Mouse (Mus musculus): Measurements from ENCODE around the gene Kif1c. TPM values are rescaled to one million over a fixed set of nuclear protein-coding genes. Genes with fewer than 3 reads are reported as not detected.
"Not testable (repeated sequence)": the region's sequence is repeated elsewhere in the genome, so short reads cannot be mapped to it uniquely, and the experiment has no call there.

The Kif1c gene
- total RNA-seq, 2 experiments from 2014 or later = 279 to 286 TPM

DNA sequence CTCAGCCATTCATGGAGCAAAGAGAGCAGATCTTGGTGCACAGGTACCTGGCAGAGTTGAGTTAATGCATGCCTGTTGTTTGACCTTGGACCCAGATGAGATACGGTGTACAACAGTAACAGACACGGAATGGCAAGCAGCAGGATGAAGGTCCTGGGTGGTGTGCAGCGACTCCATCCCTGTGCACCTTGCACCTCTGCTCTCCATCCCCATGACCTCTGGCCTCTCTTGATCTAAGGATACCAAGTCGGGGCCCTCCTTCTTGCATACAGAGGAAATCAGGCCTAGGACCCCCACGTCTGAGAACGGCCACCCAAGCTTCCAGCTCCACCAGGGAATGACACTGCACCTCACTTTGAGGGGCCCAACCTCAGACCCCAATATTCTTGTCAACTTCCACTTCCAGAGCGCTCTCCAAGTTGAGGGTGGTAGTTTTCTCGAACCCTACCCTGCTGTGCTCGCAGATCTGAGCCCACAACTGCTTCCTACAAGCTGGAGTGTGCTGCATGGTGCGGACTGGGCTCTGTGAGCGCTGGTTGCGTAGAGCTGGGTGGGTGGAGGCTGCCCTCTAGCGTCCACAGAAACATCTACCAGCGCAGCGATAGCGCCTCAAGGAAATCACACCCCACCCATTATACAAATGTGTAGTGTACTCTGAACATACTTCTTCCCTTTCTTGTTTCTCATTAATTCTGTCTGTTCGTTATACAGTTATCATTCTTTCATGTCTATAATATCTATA lies 76.7 kb downstream of the Kif1c start:
- DNase-seq = peak; percentile 75
- intact Hi-C loops (cut with DNase I) = loop anchor here (1.0 kb wide), 1 partner anchor 38 kb away; no protein-coding TSS in a partner anchor

DNA sequence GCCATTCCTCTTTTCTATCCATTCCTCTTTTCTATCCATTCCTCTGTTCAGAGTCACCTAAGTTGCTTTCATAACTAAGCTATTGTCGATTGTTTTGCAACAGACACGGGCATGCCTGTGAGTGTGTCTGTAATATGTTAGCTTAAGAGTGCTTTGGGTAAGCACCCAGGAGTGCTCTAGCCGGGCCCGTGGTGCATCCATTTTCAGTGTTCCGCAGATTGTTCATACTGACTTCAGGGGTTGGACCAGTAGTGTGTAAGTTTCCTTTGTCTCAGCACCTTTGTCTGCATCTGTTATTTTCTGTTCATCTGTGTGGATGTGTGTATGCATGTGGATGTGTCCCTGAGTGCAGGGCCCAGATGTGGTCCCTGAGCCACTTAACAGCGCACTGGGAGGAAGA lies 77.3 kb downstream of the Kif1c start:
- no peak for DNase-seq
- intact Hi-C loops (cut with DNase I) = loop anchor here (1.0 kb wide), 1 partner anchor 38 kb away; no protein-coding TSS in a partner anchor

- DNase-seq = peak; percentile 21 to 40
- intact Hi-C loops (cut with DNase I) = not testable (repeated sequence)
Measured at GRCm38 (mm10) chr11:70778058-70778457, 77.7 kb downstream of the Kif1c start.

Small RNA genes within 50 kb of the gene (microRNA-seq; reads per million reads assigned to microRNA genes)
- gene Gm22760 = 0 reads per million in 2 experiments
- 1.0 to 1.4 reads per million in 2 experiments for gene Mir6925

Other genes starting within 250 kb of the Kif1c start
- 10 to 100 TPM in 1 of 2 experiments, 1 to 10 TPM in 1; 8.2 to 13.4 TPM for gene Med11, start 248.6 kb upstream of the Kif1c start, total RNA-seq (2021)
- gene Zmynd15, start 241.1 kb upstream of the Kif1c start, total RNA-seq (2021) = 1 to 10 TPM; 1.4 to 2.1 TPM
- gene Cxcl16, start 240.6 kb upstream of the Kif1c start, total RNA-seq (2021) = 1 to 10 TPM; 7.2 to 7.7 TPM
- gene Tm4sf5, start 195.3 kb upstream of the Kif1c start, total RNA-seq (2021) = 1 to 10 TPM in 1 of 2 experiments, under 1 TPM in 1; 0.89 to 1.4 TPM
- not detected for gene Vmo1, start 185.9 kb upstream of the Kif1c start, total RNA-seq (2021)
- gene Gltpd2, start 181.4 kb upstream of the Kif1c start, total RNA-seq (2021) = not detected
- gene Psmb6, start 175.2 kb upstream of the Kif1c start, total RNA-seq (2021) = 100 to 1,000 TPM; 264 to 266 TPM
- gene Gm40193, start 167.6 kb upstream of the Kif1c start, total RNA-seq (2021) = not detected
- 10 to 100 TPM in 1 of 2 experiments, 1 to 10 TPM in 1; 8.9 to 10.8 TPM for gene Pld2, start 160.5 kb upstream of the Kif1c start, total RNA-seq (2021)
- 10 to 100 TPM; 40.4 to 43.3 TPM for gene Mink1, start 137.7 kb upstream of the Kif1c start, total RNA-seq (2021)
- not detected for gene 4930544D05Rik, start 84.7 kb upstream of the Kif1c start, total RNA-seq (2021)
- not detected for gene Chrne, start 81.3 kb upstream of the Kif1c start, total RNA-seq (2021)
- gene Gp1ba, start 61.4 kb upstream of the Kif1c start, total RNA-seq (2021) = under 1 TPM; 0.17 to 0.43 TPM
- gene Rnf167, start 53.3 kb upstream of the Kif1c start, total RNA-seq (2021) = 10 to 100 TPM; 50.2 to 50.4 TPM
- gene Slc25a11, start 53.1 kb upstream of the Kif1c start, total RNA-seq (2021) = 100 to 1,000 TPM; 378 to 381 TPM
- gene Pfn1, start 45.9 kb upstream of the Kif1c start, total RNA-seq (2021) = 100 to 1,000 TPM; 456 to 499 TPM
- 1,000 to 10,000 TPM; 1,599 to 1,711 TPM for gene Eno3, start 43.3 kb upstream of the Kif1c start, total RNA-seq (2021)
- 10 to 100 TPM; 86.0 to 88.2 TPM for gene Spag7, start 31.1 kb upstream of the Kif1c start, total RNA-seq (2021)
- 10 to 100 TPM; 31.2 to 32.8 TPM for gene Camta2, start 12.4 kb upstream of the Kif1c start, total RNA-seq (2021)
- gene Inca1, start 393 bp upstream of the Kif1c start, total RNA-seq (2021) = 1 to 10 TPM; 2.6 to 3.0 TPM
- 10 to 100 TPM; 10.6 to 11.2 TPM for gene Zfp3, start 63.7 kb downstream of the Kif1c start, total RNA-seq (2021)
- not detected for gene Scimp, start 112.0 kb downstream of the Kif1c start, total RNA-seq (2021)
- 10 to 100 TPM; 32.3 to 38.4 TPM for gene Rabep1, start 144.2 kb downstream of the Kif1c start, total RNA-seq (2021)